Mouse (Mus musculus) midbrain, embryonic 14.5 days (tissue): ENCODE data around the gene Mycbp2. TPM values are rescaled to one million over a fixed set of nuclear protein-coding genes. Genes with fewer than 3 reads are reported as not detected.

Experiments used
- ATAC-seq: fragments of 200-750 bp; cut with Nextera tagmentation; 2 replicates; pipeline ENCODE4 v1.8.0; 2017; ENCODE audit warnings: moderate number of reproducible peaks, moderate library complexity; ENCODE audit not compliant: low FRiP score, low TSS enrichment
- DNase-seq: peaks from one replicate; pipeline ENCODE4 v3.0.0-alpha.2; 2015
- H3K27ac ChIP-seq: fragments of 300-500 bp; sonication (generic); replicated peaks from 2 replicates; pipeline ENCODE4 v1.5.1; 2014; ENCODE audit warnings: mild to moderate bottlenecking, low read depth, low read length, moderate library complexity
- H3K27me3 ChIP-seq: fragments of 300-500 bp; sonication (generic); 2 replicates; pipeline ENCODE4 v1.6.1; 2014; ENCODE audit warnings: low read length, control low read depth, mixed read lengths; ENCODE audit not compliant: control insufficient read depth, insufficient read depth
- H3K36me3 ChIP-seq: fragments of 300-500 bp; sonication (generic); 2 replicates; pipeline ENCODE4 v1.6.1; 2014; ENCODE audit warnings: low read length, control low read depth; ENCODE audit not compliant: control insufficient read depth, insufficient read depth
- H3K4me1 ChIP-seq: fragments of 300-500 bp; sonication (generic); 2 replicates; pipeline ENCODE4 v1.6.1; 2014; ENCODE audit warnings: mild to moderate bottlenecking, antibody characterized with exemption, low read length, control low read depth; ENCODE audit not compliant: control insufficient read depth, insufficient read depth
- H3K4me2 ChIP-seq: fragments of 300-500 bp; sonication (generic); 2 replicates; pipeline ENCODE4 v1.6.1; 2014; ENCODE audit warnings: mild to moderate bottlenecking, low read length, moderate library complexity
- H3K4me3 ChIP-seq: fragments of 300-500 bp; sonication (generic); replicated peaks from 2 replicates; pipeline ENCODE4 v1.5.1; 2014; ENCODE audit warnings: low read depth, low read length
- H3K9ac ChIP-seq: fragments of 300-500 bp; sonication (generic); replicated peaks from 2 replicates; pipeline ENCODE4 v1.6.1; 2014; ENCODE audit warnings: mild to moderate bottlenecking, low read length, moderate library complexity
- H3K9me3 ChIP-seq: fragments of 300-500 bp; sonication (generic); 2 replicates; pipeline ENCODE4 v1.6.1; 2016; ENCODE audit warnings: low read length, control low read depth, mixed read lengths; ENCODE audit not compliant: control insufficient read depth
- WGBS: fragments of 180-500 bp; shearing (Covaris S2); extraction: QIAGEN DNeasy Blood & Tissue Kit; methylation state at CpG from one replicate; pipeline ENCODE4 v1.1.7; 2014; 5-methylcytosine and 5-hydroxymethylcytosine counted together
- polyA plus RNA-seq: library from polyadenylated mRNA; unstranded; fragments of >200 nt; fragmentation: Nextera tagmentation; extraction: Ambion mirVana; gene quantifications from 2 replicates; pipeline ENCODE4 v1.2.1, GENCODE M21; 2014

Mycbp2 gene
- polyA plus RNA-seq, 1 experiment from 2014 or later, result 77.6 TPM

DNA sequence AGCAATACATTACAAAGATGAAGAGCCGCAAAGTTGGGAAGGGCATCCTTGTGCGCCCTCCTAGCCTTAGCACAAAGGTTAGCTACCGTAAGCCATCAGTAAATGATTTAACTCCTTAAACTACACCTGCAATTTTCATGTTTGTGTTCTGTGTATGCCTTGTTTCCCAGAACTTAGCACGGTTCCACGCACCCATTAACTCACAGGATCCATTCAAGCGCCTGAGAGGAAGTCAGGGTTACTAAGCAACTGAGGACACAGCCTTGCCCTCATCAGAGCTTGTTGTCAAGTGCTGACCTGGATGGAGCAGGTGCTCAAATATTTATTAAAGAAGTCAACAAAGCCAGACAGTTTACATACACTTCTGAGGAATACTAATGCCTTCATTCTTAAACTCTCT lies 244.4 kb downstream of the Mycbp2 start:
- Histone ChIP-seq H3K27me3 (no peaks in the 10 kb centered on the region), H3K4me3 (no peak overlapping the region), H3K9me3 (no peaks in the 10 kb centered on the region), H3K9ac (no peak overlapping the region), H3K27ac (no peak overlapping the region), H3K36me3 (no peaks in the 10 kb centered on the region), H3K4me2 (no peak overlapping the region), H3K4me1 (peaks cover 7% of the 10 kb centered on the region)
- 69% methylated on average over 6 of the region's 6 CpGs for WGBS
- no peak for ATAC-seq
- DNase-seq, result no peak

GRCm38 (mm10) chr14:103101171-103101570 lies 245.4 kb downstream of the Mycbp2 start:
- DNase-seq (no peak), ATAC-seq (no peak)
- 73% methylated on average over 3 of the region's 3 CpGs for WGBS
- Histone ChIP-seq H3K4me1 (peaks cover 17% of the 10 kb centered on the region), H3K27ac (no peak overlapping the region), H3K36me3 (0 out of 2 replicates have a peak, but pooled peaks cover 5% of the 10 kb centered on the region), H3K27me3 (no peaks in the 10 kb centered on the region), H3K4me3 (no peak overlapping the region), H3K4me2 (no peak overlapping the region), H3K9ac (no peak overlapping the region), H3K9me3 (no peaks in the 10 kb centered on the region)

- H3K9ac ChIP-seq, result no peak overlapping the region
- H3K9me3 ChIP-seq, result no peaks in the 10 kb centered on the region
- H3K4me3 ChIP-seq, result no peak overlapping the region
- H3K27ac ChIP-seq, result no peak overlapping the region
- no peak for DNase-seq
- no peaks in the 10 kb centered on the region for H3K27me3 ChIP-seq
- peaks cover 20% of the 10 kb centered on the region for H3K4me1 ChIP-seq
- no peak overlapping the region for H3K4me2 ChIP-seq
- WGBS, result 87% methylated on average over 13 of the region's 13 CpGs
- ATAC-seq, result no peak
- 0 out of 2 replicates have a peak, but pooled peaks cover 13% of the 10 kb centered on the region for H3K36me3 ChIP-seq
These were observed 246.3 kb downstream of the Mycbp2 start for GRCm38 (mm10) chr14:103100296-103100695.

GRCm38 (mm10) chr14:103099238-103099933 lies 247.2 kb downstream of the Mycbp2 start, which contains the start of gene Fbxl3:
Gene Fbxl3, minus strand, starts transcription at chr14:103099566.
- peak within 1 kb of the TSS; percentile 96 for H3K9ac ChIP-seq
- H3K36me3 ChIP-seq, result peaks cover 15% of the 10 kb centered on the region; the same call in 1 of the 2 replicates
- under 1% methylated on average over 77 of the region's 88 CpGs for WGBS
- DNase-seq, result peak; percentile 94
- peak; percentile 87 for ATAC-seq
- peak within 1 kb of the TSS; percentile 82 for H3K4me3 ChIP-seq
- H3K4me1 ChIP-seq, result peaks cover 20% of the 10 kb centered on the region
- H3K27me3 ChIP-seq, result no peaks in the 10 kb centered on the region
- H3K4me2 ChIP-seq, result peak within 1 kb of the TSS; percentile 71
- no peaks in the 10 kb centered on the region for H3K9me3 ChIP-seq
- peak within 1 kb of the TSS; percentile 99 for H3K27ac ChIP-seq

GRCm38 (mm10) chr14:103098587-103099235 lies 247.9 kb downstream of the Mycbp2 start:
- ATAC-seq, result peak; percentile 86
- WGBS, result under 1% methylated on average over 68 of the region's 86 CpGs
- peak overlapping the region; percentile 99 for H3K27ac ChIP-seq
- peak overlapping the region; percentile 82 for H3K4me3 ChIP-seq
- H3K9me3 ChIP-seq, result no peaks in the 10 kb centered on the region
- H3K9ac ChIP-seq, result peak overlapping the region; percentile 96
- peak overlapping the region; percentile 71 for H3K4me2 ChIP-seq
- peaks cover 17% of the 10 kb centered on the region; the same call in 1 of the 2 replicates for H3K36me3 ChIP-seq
- DNase-seq, result peak; percentile 92
- no peaks in the 10 kb centered on the region for H3K27me3 ChIP-seq
- H3K4me1 ChIP-seq, result peaks cover 20% of the 10 kb centered on the region

DNA sequence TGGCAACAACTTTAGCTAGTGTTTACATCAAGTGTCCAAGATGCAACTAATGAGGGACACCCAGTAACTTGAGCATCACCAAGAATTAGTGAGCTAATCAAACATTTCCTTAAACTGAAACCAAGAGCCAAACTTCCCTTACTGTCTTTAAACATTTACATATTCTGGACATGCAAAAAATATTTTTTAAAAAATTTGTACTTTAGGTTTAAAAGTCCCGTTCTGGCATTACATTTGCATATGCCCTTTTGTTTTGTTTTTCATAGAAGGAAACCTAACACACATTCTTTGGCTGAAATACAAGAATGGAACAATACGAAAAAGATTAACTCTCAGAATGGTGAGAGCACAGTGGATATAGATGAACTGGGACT lies 248.4 kb downstream of the Mycbp2 start:
- 0% methylated on average over 2 of the region's 2 CpGs for WGBS
- H3K9me3 ChIP-seq, result no peaks in the 10 kb centered on the region
- ATAC-seq, result no peak

GRCm38 (mm10) chr14:103096621-103097020 lies 250.0 kb downstream of the Mycbp2 start:
- DNase-seq (no peak), ATAC-seq (no peak)
- Histone ChIP-seq H3K27ac (no peak overlapping the region), H3K4me1 (peaks cover 20% of the 10 kb centered on the region), H3K9ac (no peak overlapping the region), H3K4me2 (peak overlapping the region; percentile 71), H3K4me3 (no peak overlapping the region), H3K9me3 (no peaks in the 10 kb centered on the region), H3K27me3 (no peaks in the 10 kb centered on the region), H3K36me3 (peaks cover 28% of the 10 kb centered on the region)
- WGBS, result 84% methylated on average over 6 of the region's 6 CpGs

More for the DNA sequence above, 248.4 kb downstream of the Mycbp2 start:
- Histone ChIP-seq H3K4me1 (peaks cover 20% of the 10 kb centered on the region), H3K4me2 (peak overlapping the region; percentile 71), H3K4me3 (peak overlapping the region; percentile 82), H3K27me3 (no peaks in the 10 kb centered on the region), H3K36me3 (peaks cover 17% of the 10 kb centered on the region; the same call in 1 of the 2 replicates), H3K27ac (no peak overlapping the region), H3K9ac (peak overlapping the region; percentile 96)
- no peak for DNase-seq

DNA sequence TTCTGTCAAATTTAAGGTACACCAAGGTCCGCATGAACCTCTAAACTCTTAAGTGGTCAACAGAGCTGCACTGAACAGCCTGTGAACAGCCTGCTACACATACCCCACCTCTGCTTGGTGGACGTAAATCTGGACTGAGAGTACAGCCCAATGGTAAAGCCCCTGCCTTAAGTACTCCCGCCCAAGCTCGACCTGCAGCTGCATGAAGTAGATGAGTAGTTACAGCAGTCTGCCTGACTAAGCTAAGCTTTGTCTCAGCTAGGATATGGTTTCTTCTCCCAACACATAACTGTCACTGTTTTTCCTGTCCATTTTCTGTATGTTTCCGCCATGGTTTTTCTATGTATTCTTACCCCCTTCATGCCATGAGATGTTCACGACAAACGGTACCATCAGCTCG lies 250.8 kb downstream of the Mycbp2 start:
- H3K4me2 ChIP-seq, result no peak overlapping the region

More for the DNA sequence above, 250.8 kb downstream of the Mycbp2 start:
- Histone ChIP-seq H3K4me1 (peaks cover 20% of the 10 kb centered on the region), H3K27ac (no peak overlapping the region), H3K9ac (no peak overlapping the region), H3K36me3 (peaks cover 34% of the 10 kb centered on the region), H3K27me3 (no peaks in the 10 kb centered on the region), H3K9me3 (no peaks in the 10 kb centered on the region), H3K4me3 (no peak overlapping the region)
- no peak for DNase-seq
- ATAC-seq, result no peak
- WGBS, result 91% methylated on average over 8 of the region's 8 CpGs
